Mouse (Mus musculus) thymus, adult 2 months (tissue): ENCODE data around the gene Lgalsl. TPM values are rescaled to one million over a fixed set of nuclear protein-coding genes. Genes with fewer than 3 reads are reported as not detected.

Experiments
- DNase-seq: peaks from one replicate; pipeline ENCODE4 v3.0.0; 2021
- H3K27ac ChIP-seq: fragments of 200-500 bp; 2 replicates; pipeline ENCODE4 v1.5.1; 2012; ENCODE audit warnings: low read length, control low read depth; ENCODE audit not compliant: control insufficient read depth, insufficient read depth
- H3K27me3 ChIP-seq: fragments of 200-500 bp; 2 replicates; pipeline ENCODE4 v1.6.1; 2012; ENCODE audit warnings: mild to moderate bottlenecking, low read length, moderate library complexity, mixed read lengths; ENCODE audit not compliant: control insufficient read depth, insufficient read depth
- H3K36me3 ChIP-seq: fragments of 200-500 bp; 2 replicates; pipeline ENCODE4 v1.6.1; 2012; ENCODE audit warnings: mild to moderate bottlenecking, low read length, moderate library complexity; ENCODE audit not compliant: control insufficient read depth, insufficient read depth
- H3K4me1 ChIP-seq: fragments of 200-500 bp; replicated peaks from 2 replicates; pipeline ENCODE4 v1.6.1; 2012; ENCODE audit warnings: low read length; ENCODE audit not compliant: control insufficient read depth, insufficient read depth
- H3K4me3 ChIP-seq: fragments of 200-500 bp; 2 replicates; pipeline ENCODE4 v1.5.1; 2012; ENCODE audit warnings: mild to moderate bottlenecking, low read length, control low read depth, moderate library complexity; ENCODE audit not compliant: control insufficient read depth, insufficient read depth
- CTCF ChIP-seq: fragments of 200-500 bp; IDR thresholded peaks from 2 replicates; pipeline ENCODE4 v1.5.1; 2012; ENCODE audit warnings: mild to moderate bottlenecking, control low read depth, low read length, moderate library complexity, borderline replicate concordance; ENCODE audit not compliant: control insufficient read depth, poor library complexity, insufficient read depth; ENCODE audit errors: extremely low read depth
- POLR2A ChIP-seq: fragments of 200-500 bp; IDR thresholded peaks from 2 replicates; pipeline ENCODE4 v1.6.1; 2012; ENCODE audit warnings: mild to moderate bottlenecking, low read length, control low read depth, moderate library complexity; ENCODE audit not compliant: control insufficient read depth, poor library complexity, insufficient read depth; ENCODE audit errors: extremely low read depth
- WGBS: fragments of 180-500 bp; shearing (Covaris S2); methylation state at CpG from one replicate; pipeline ENCODE4 v1.1.7; 2018; 5-methylcytosine and 5-hydroxymethylcytosine counted together
- polyA plus RNA-seq: library from polyadenylated mRNA; depleted of rRNA; stranded (reverse); fragments of >200 nt; gene quantifications from 2 replicates; pipeline ENCODE4 v1.2.3, GENCODE M21; 2012

Lgalsl gene
- polyA plus RNA-seq, 1 experiment: 3.3 TPM

DNA sequence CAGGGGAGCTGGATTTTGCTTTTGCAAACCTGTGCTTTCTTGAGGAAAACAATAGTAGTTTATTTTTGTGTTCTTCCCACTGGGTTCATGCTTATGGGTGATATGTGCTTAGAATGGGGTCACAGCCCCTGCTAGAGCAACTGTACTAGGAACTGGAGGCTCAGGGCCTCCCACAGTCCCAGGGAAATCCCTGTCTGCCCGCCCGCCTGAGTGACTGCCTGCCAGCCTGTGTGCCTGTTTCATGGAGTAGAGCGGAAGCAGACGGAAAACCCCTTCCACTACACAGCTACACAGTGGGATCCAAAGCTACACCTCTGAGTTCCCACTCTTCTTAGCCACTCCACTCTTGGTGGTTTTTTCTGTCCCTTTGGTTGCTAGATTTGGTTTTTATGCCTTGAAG, 27.1 kb upstream of the Lgalsl start:
- no peak for TF ChIP-seq CTCF
- TF ChIP-seq POLR2A: no peak
- Histone ChIP-seq H3K27ac (no peak overlapping the region), H3K4me3 (no peak overlapping the region), H3K4me1 (no peaks in the 10 kb centered on the region), H3K27me3 (no peaks in the 10 kb centered on the region), H3K36me3 (no peaks in the 10 kb centered on the region)
- no peak for DNase-seq
- WGBS: 98% methylated on average over 4 of the region's 4 CpGs

DNA sequence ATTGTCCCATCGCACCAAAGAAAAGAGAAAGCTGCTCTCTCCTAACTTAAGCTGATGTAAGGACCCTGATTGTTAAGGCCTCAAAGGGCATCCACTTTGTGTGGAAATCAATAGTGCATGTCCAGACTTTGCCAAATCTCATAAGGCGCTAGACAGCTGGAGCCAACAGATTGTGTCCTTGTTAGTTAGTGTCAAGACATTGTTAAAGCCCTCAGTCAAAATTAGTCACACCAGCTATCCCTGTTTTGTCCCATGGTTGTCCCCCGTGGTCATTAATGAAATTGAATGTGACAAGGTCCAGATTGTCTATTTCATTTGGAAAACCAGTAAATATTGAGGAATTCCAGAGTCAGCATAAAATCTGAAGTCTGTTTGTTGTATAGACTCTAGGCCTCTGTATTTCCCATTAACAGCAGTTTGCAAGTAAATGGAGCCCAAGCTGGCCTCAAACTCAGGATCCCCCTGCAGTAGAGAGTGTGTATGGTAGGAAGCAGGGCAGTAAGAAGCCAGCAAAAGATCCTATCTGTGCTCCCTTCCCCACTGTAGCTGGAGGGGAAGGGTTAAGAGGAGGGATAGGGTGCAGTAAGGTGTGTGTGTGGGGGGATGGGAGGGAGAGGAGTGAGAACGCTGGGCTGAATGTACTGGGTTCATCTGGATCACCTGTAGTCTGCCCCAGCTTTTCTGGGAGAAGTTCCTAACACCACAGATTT, 23.3 kb upstream of the Lgalsl start:
- Histone ChIP-seq H3K36me3 (no peaks in the 10 kb centered on the region), H3K4me1 (no peaks in the 10 kb centered on the region), H3K27me3 (no peaks in the 10 kb centered on the region), H3K27ac (no peak overlapping the region), H3K4me3 (no peak overlapping the region)
- no peak for DNase-seq
- WGBS: 95% methylated on average over 4 of the region's 4 CpGs
- TF ChIP-seq POLR2A: no peak

DNA sequence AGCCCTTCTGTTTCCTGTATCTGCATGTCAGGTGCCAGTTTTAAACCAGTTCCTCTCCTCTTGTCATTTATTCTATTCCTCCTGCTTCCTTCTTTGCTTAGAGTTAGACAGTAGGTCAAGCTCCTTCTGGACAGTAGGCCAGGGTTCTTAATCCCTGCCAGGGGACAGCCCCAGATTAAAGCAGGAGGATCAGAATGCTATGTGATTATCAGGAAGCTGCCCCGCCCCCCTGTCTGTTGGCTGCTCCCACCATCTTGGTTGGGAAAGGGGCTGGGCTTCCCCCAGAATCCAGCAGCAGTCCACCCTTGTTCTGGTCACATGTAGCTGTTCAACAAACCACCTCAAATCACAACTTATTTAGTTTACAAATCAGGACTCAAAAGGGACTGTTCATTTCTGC, 19.3 kb upstream of the Lgalsl start:
- no peaks in the 10 kb centered on the region for H3K36me3 ChIP-seq
- H3K4me3 ChIP-seq: no peak overlapping the region
- H3K4me1 ChIP-seq: no peaks in the 10 kb centered on the region
- 94% methylated on average over 1 of the region's 1 CpGs for WGBS
- H3K27me3 ChIP-seq: no peaks in the 10 kb centered on the region
- H3K27ac ChIP-seq: no peak overlapping the region
- TF ChIP-seq CTCF (no peak), POLR2A (no peak)
- DNase-seq: no peak

DNA sequence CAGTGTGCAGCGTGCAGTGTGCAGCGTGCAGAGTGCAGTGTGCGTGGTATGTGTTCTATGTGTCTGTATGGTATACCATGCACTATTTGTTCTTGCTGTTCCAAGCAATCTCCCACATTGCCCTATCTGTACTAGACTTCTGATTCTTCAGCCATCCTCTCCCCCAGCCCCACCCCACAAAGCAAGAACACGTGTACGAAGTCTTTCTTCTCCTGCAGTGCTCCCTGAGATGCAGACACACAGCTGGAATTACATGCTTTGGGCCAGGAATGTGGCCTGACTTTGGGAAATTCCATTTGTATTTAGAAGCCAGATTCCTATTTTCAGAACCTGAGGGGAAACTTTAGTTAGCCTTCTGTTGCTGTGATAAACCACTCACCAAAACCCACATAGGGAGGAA, 18.5 kb upstream of the Lgalsl start:
- Histone ChIP-seq H3K4me3 (no peak overlapping the region), H3K27ac (no peak overlapping the region), H3K27me3 (no peaks in the 10 kb centered on the region), H3K4me1 (no peaks in the 10 kb centered on the region), H3K36me3 (no peaks in the 10 kb centered on the region)
- 97% methylated on average over 5 of the region's 5 CpGs for WGBS
- TF ChIP-seq CTCF: no peak
- DNase-seq: no peak

DNA sequence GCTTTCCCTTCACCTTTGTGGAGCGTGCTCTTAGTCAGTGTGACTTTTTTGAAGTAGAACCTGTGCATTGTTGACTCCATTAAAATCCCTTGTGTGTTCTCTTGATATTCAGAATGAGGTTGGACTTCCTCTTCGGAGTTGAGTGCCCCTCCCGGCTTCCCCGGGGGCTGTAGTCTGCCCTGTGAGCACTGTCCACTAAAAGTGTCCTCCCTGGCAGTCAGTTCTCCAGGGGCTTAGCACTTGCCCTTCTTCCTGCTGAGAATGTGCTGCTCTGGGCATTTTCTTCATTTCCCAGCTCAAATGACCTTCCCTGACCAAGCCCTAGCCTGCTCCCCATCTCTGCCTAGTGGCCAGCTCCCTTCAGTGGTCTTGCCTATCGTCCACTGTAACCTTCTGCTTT, 6.5 kb upstream of the Lgalsl start:
- Histone ChIP-seq H3K4me3 (no peak overlapping the region), H3K27ac (no peak overlapping the region), H3K27me3 (no peaks in the 10 kb centered on the region), H3K4me1 (no peaks in the 10 kb centered on the region), H3K36me3 (no peaks in the 10 kb centered on the region)
- TF ChIP-seq CTCF: no peak
- no peak for TF ChIP-seq POLR2A
- no peak for DNase-seq
- WGBS: 95% methylated on average over 5 of the region's 5 CpGs

DNA sequence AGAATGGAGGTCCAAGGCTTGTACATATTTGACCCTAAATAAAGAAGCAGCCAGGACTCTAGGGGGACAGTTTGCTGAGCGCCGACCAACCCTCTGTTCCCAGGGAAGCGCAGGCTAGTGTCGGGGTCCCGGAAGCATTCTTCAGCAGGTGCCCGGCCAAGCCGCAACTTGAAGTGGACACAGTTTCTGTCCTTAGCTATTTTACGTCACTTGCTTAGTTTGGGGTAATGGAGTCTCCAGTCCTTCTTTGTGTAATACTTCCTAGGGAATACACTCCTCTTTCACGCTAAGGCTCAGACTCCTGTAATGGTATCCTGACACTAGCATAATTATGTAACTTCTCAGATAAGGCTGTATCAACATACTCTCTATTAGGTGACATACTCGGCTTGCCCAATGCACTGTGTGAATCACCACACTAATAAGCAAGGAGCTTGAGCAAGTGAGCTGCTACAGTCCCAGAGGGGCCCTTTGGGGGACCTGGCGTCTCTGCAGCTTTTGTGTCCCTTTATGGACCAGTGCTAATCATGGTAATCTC, 813 bp upstream of the Lgalsl start:
- Histone ChIP-seq H3K27me3 (no peaks in the 10 kb centered on the region), H3K36me3 (no peaks in the 10 kb centered on the region), H3K27ac (no peak overlapping the region), H3K4me3 (peak overlapping the region; percentile 90), H3K4me1 (peaks cover 12% of the 10 kb centered on the region; the same call in 1 of the 2 replicates)
- TF ChIP-seq POLR2A (no peak), CTCF (no peak)
- WGBS: 27% methylated on average over 11 of the region's 11 CpGs
- DNase-seq: no peak

DNA sequence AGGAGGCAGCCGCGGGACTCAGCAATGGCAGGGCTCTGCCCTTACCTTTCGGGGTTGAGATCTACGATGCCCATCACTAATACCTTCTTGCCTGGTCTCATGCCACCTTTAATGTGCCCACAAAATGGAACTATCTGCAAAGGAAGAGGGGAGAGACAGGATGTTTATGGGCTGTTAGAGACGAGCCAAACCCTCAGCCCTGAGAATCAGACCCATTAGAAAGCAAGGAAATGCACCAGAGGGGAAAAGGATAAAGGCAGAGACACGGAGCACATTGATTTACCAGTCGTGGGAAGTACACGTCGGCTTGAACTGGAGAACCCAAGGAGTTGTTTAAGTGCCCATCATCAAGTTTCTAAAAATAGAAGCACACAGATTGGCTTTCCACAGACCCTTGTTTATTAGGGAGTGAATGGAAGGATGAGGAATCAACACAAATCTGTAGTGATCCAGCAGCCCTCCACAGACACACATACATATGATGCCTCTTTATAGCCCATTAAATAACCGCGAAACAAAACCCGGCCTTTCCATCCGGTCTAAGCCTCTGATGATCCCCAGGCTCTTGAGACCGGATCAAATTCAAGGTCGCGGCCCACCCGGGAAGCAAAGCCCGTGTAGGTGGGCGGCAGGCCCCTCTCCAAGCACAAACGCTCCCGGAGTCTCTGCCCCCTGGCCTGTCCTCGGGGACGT, 717 bp downstream of the Lgalsl start:
- peaks cover 12% of the 10 kb centered on the region; the same call in 1 of the 2 replicates for H3K4me1 ChIP-seq
- peak overlapping the region; percentile 90 for H3K4me3 ChIP-seq
- no peak for DNase-seq
- WGBS: 30% methylated on average over 23 of the region's 23 CpGs
- no peak overlapping the region for H3K27ac ChIP-seq
- no peak for TF ChIP-seq POLR2A
- no peak for TF ChIP-seq CTCF
- no peaks in the 10 kb centered on the region for H3K27me3 ChIP-seq
- no peaks in the 10 kb centered on the region for H3K36me3 ChIP-seq
